Mouse (Mus musculus) thymus, adult 18-20 months (tissue): ENCODE measurements around the gene Ucn2.

Experiments
- DNase-seq, 2 experiments: peaks; one replicate each; pipeline ENCODE4 v3.0.0; 2022; ENCODE audit warnings: mixed read lengths in 2 of 2

Ucn2 gene

GRCm38 (mm10) chr9:109032435-109032834 lies 46.6 kb downstream of the Ucn2 start:
- DNase-seq, result no peak
